Mouse (Mus musculus): ENCODE results near the gene Ankrd49.

DNA sequence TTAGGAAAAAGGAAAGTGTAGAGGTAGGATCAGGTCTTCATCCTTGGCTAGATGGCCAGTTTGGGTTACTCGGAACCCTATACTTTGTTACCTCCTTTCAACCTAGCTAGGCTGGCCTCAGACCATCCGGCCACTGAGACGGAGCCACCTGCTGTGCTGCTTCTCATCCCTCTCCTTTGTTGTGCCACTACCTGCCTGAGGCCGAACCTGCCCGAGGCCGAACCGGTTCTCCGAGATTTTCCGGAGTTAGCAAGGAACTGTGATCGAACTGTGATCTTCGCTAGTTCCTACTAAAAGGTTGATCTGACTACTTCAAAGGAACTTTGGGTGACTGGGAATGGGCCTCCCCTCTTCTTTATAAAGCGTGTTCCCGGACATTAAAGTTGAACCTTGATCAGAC is 6.3 kb downstream of the Ankrd49 start:
- no peak for TF ChIP-seq CTCF (IDR thresholded peaks at IDR 0.05 in 2 of 3, conservative IDR thresholded peaks at IDR 0.05 in 1 of 3; ENCODE audit: control insufficient read depth in 1 of 3, insufficient read depth in 1 of 3, low read depth in 2 of 3, low read length in 3 of 3, poor library complexity in 1 of 3, severe bottlenecking in 1 of 3)
- no peak for TF ChIP-seq POLR2A (IDR thresholded peaks at IDR 0.05; ENCODE audit: control insufficient read depth in 1 of 2, insufficient read depth in 1 of 2, low read depth in 1 of 2, low read length in 2 of 2, poor library complexity in 1 of 2)
- no peak for TF ChIP-seq TCF12 (IDR thresholded peaks at IDR 0.05; ENCODE audit: low read depth, low read length)
- TF ChIP-seq GATA1 (IDR thresholded peaks at IDR 0.05; ENCODE audit: low read depth, low read length), result no peak
- TF ChIP-seq MAX (IDR thresholded peaks at IDR 0.05; ENCODE audit: low read length), result no peak
- no peak for TF ChIP-seq MAZ (IDR thresholded peaks at IDR 0.05; ENCODE audit: low read depth, low read length)
- TF ChIP-seq RCOR1 (IDR thresholded peaks at IDR 0.05; ENCODE audit: low read depth, low read length), result no peak
- no peak for TF ChIP-seq POLR2AphosphoS5 (IDR thresholded peaks at IDR 0.05; ENCODE audit: borderline replicate concordance, low read depth, low read length)
- no peak for TF ChIP-seq MYC (IDR thresholded peaks at IDR 0.05; ENCODE audit: low read depth, low read length)

Data from MEL (cell line).